Mouse (Mus musculus) midbrain, embryonic 11.5 days (tissue): ENCODE results near the gene Nav2. TPM values are rescaled to one million over a fixed set of nuclear protein-coding genes. Genes with fewer than 3 reads are reported as not detected.

ENCODE experiments used
- ATAC-seq: fragments of 200-750 bp; cut with Nextera tagmentation; 2 replicates; pipeline ENCODE4 v1.8.0; 2017; ENCODE audit warnings: moderate TSS enrichment, moderate library complexity; ENCODE audit not compliant: low FRiP score
- DNase-seq: peaks from one replicate; pipeline ENCODE4 v3.0.0; 2015; ENCODE audit warnings: low spot score; ENCODE audit errors: missing footprints
- H3K27ac ChIP-seq: fragments of 300-500 bp; sonication (generic); 2 replicates; pipeline ENCODE4 v1.5.1; 2014; ENCODE audit warnings: low read depth, low read length
- H3K27me3 ChIP-seq: fragments of 300-500 bp; sonication (generic); 2 replicates; pipeline ENCODE4 v1.6.1; 2014; ENCODE audit warnings: mild to moderate bottlenecking, low read length, moderate library complexity, mixed read lengths; ENCODE audit not compliant: control insufficient read depth, insufficient read depth
- H3K36me3 ChIP-seq: fragments of 300-500 bp; sonication (generic); 2 replicates; pipeline ENCODE4 v1.6.1; 2014; ENCODE audit warnings: mild to moderate bottlenecking, low read length, moderate library complexity, mixed read lengths; ENCODE audit not compliant: control insufficient read depth, insufficient read depth
- H3K4me1 ChIP-seq: fragments of 300-500 bp; sonication (generic); 2 replicates; pipeline ENCODE4 v1.6.1; 2014; ENCODE audit warnings: low read length; ENCODE audit not compliant: control insufficient read depth, insufficient read depth
- H3K4me2 ChIP-seq: fragments of 300-500 bp; sonication (generic); 2 replicates; pipeline ENCODE4 v1.6.1; 2014; ENCODE audit warnings: mild to moderate bottlenecking, moderate library complexity
- H3K4me3 ChIP-seq: fragments of 300-500 bp; sonication (generic); 2 replicates; pipeline ENCODE4 v1.5.1; 2014; ENCODE audit warnings: low read depth, low read length
- H3K9ac ChIP-seq: fragments of 300-500 bp; sonication (generic); 2 replicates; pipeline ENCODE4 v1.6.1; 2014; ENCODE audit warnings: low read length
- H3K9me3 ChIP-seq: fragments of 300-500 bp; sonication (generic); 2 replicates; pipeline ENCODE4 v1.6.1; 2016; ENCODE audit warnings: low read length; ENCODE audit not compliant: control insufficient read depth
- WGBS: fragments of 180-500 bp; shearing (Covaris S2); extraction: QIAGEN DNeasy Blood & Tissue Kit; methylation state at CpG from one replicate; pipeline ENCODE4 v1.1.7; 2014; 5-methylcytosine and 5-hydroxymethylcytosine counted together
- polyA plus RNA-seq: library from polyadenylated mRNA; unstranded; fragments of >200 nt; fragmentation: Nextera tagmentation; extraction: Ambion mirVana; gene quantifications from 2 replicates; pipeline ENCODE4 v1.2.1, GENCODE M21; 2014

Gene Nav2
- polyA plus RNA-seq, 1 experiment from 2014 or later, result 15.9 TPM

GRCm38 (mm10) chr7:48896051-48896450, 12.5 kb upstream of the Nav2 start:
- Histone ChIP-seq H3K4me3 (no peak overlapping the region), H3K27me3 (peaks cover 6% of the 10 kb centered on the region; the same call in 1 of the 2 replicates), H3K9me3 (no peaks in the 10 kb centered on the region), H3K27ac (no peak overlapping the region), H3K36me3 (no peaks in the 10 kb centered on the region), H3K9ac (no peak overlapping the region), H3K4me1 (peaks cover 14% of the 10 kb centered on the region), H3K4me2 (no peak overlapping the region)
- no peak for DNase-seq
- ATAC-seq, result no peak
- WGBS, result 91% methylated on average over 4 of the region's 4 CpGs

GRCm38 (mm10) chr7:48897539-48898163, 10.9 kb upstream of the Nav2 start:
- H3K27ac ChIP-seq, result no peak overlapping the region

GRCm38 (mm10) chr7:48898416-48898815, 10.1 kb upstream of the Nav2 start:
- Histone ChIP-seq H3K27me3 (peaks cover 6% of the 10 kb centered on the region; the same call in 1 of the 2 replicates), H3K9ac (no peak overlapping the region), H3K27ac (no peak overlapping the region), H3K4me1 (peaks cover 18% of the 10 kb centered on the region), H3K9me3 (no peaks in the 10 kb centered on the region), H3K4me2 (no peak overlapping the region), H3K36me3 (no peaks in the 10 kb centered on the region), H3K4me3 (no peak overlapping the region)
- ATAC-seq (no peak), DNase-seq (no peak)
- 72% methylated on average over 9 of the region's 9 CpGs for WGBS

More at GRCm38 (mm10) chr7:48897539-48898163, 10.9 kb upstream of the Nav2 start:
- peak; percentile 91 for DNase-seq
- no peaks in the 10 kb centered on the region for H3K36me3 ChIP-seq
- WGBS, result 52% methylated on average over 24 of the region's 24 CpGs
- no peak overlapping the region for H3K9ac ChIP-seq
- H3K4me3 ChIP-seq, result no peak overlapping the region
- no peak overlapping the region for H3K4me2 ChIP-seq
- H3K4me1 ChIP-seq, result peaks cover 12% of the 10 kb centered on the region
- peaks cover 6% of the 10 kb centered on the region; the same call in 1 of the 2 replicates for H3K27me3 ChIP-seq
- H3K9me3 ChIP-seq, result no peaks in the 10 kb centered on the region
- 0 out of 2 replicates have a peak, but pooled peaks have one; percentile 1 for ATAC-seq

- Histone ChIP-seq H3K9me3 (no peaks in the 10 kb centered on the region), H3K4me2 (no peak overlapping the region), H3K9ac (no peak overlapping the region), H3K36me3 (no peaks in the 10 kb centered on the region), H3K4me3 (no peak overlapping the region), H3K4me1 (peaks cover 18% of the 10 kb centered on the region), H3K27ac (no peak overlapping the region), H3K27me3 (peaks cover under 1% of the 10 kb centered on the region; the same call in 1 of the 2 replicates)
- DNase-seq, result no peak
- ATAC-seq, result no peak
- 73% methylated on average over 8 of the region's 8 CpGs for WGBS
Measured at GRCm38 (mm10) chr7:48900408-48901167, 7.9 kb upstream of the Nav2 start.

- H3K9ac ChIP-seq, result no peak overlapping the region
- DNase-seq (no peak), ATAC-seq (peak; percentile 74)
- H3K4me1 ChIP-seq, result peaks cover 15% of the 10 kb centered on the region
- 7% methylated on average over 2 of the region's 2 CpGs for WGBS
- no peak overlapping the region for H3K4me3 ChIP-seq
- H3K27ac ChIP-seq, result peak overlapping the region; percentile 41; the same call in 1 of the 2 replicates
- no peak overlapping the region for H3K4me2 ChIP-seq
- no peaks in the 10 kb centered on the region for H3K36me3 ChIP-seq
- H3K9me3 ChIP-seq, result no peaks in the 10 kb centered on the region
- no peaks in the 10 kb centered on the region; the same call in 1 of the 2 replicates for H3K27me3 ChIP-seq
Measured at GRCm38 (mm10) chr7:48902454-48902853, 6.1 kb upstream of the Nav2 start.

GRCm38 (mm10) chr7:48909342-48909671, 791 bp downstream of the Nav2 start:
- Histone ChIP-seq H3K9me3 (no peaks in the 10 kb centered on the region), H3K9ac (no peak overlapping the region), H3K36me3 (no peaks in the 10 kb centered on the region), H3K27me3 (no peaks in the 10 kb centered on the region), H3K4me3 (no peak overlapping the region), H3K4me2 (no peak overlapping the region), H3K27ac (no peak overlapping the region), H3K4me1 (no peaks in the 10 kb centered on the region)
- DNase-seq, result no peak
- 66% methylated on average over 4 of the region's 4 CpGs for WGBS
- no peak for ATAC-seq

GRCm38 (mm10) chr7:48910282-48910681, 1.8 kb downstream of the Nav2 start:
- no peak overlapping the region for H3K9ac ChIP-seq

GRCm38 (mm10) chr7:48911146-48911545, 2.6 kb downstream of the Nav2 start:
- H3K36me3 ChIP-seq, result no peaks in the 10 kb centered on the region
- no peak for ATAC-seq
- no peak overlapping the region for H3K4me2 ChIP-seq

More at GRCm38 (mm10) chr7:48910282-48910681, 1.8 kb downstream of the Nav2 start:
- ATAC-seq (no peak), DNase-seq (no peak)
- WGBS, result 79% methylated on average over 6 of the region's 6 CpGs
- no peaks in the 10 kb centered on the region for H3K9me3 ChIP-seq
- H3K27me3 ChIP-seq, result no peaks in the 10 kb centered on the region
- no peak overlapping the region for H3K4me2 ChIP-seq
- H3K4me3 ChIP-seq, result no peak overlapping the region
- H3K4me1 ChIP-seq, result peaks cover 5% of the 10 kb centered on the region
- no peak overlapping the region for H3K27ac ChIP-seq
- H3K36me3 ChIP-seq, result no peaks in the 10 kb centered on the region

More at GRCm38 (mm10) chr7:48911146-48911545, 2.6 kb downstream of the Nav2 start:
- Histone ChIP-seq H3K4me1 (peaks cover 10% of the 10 kb centered on the region), H3K9me3 (no peaks in the 10 kb centered on the region), H3K9ac (no peak overlapping the region), H3K4me3 (no peak overlapping the region), H3K27me3 (no peaks in the 10 kb centered on the region), H3K27ac (no peak overlapping the region)
- DNase-seq, result no peak
